Mouse (Mus musculus) intestine, embryonic 14.5 days (tissue): ENCODE data around the gene Cers1. TPM values are rescaled to one million over a fixed set of nuclear protein-coding genes. Genes with fewer than 3 reads are reported as not detected.
A peak's percentile ranks its signal among the peaks of the same experiment; 100 is the strongest.

Source experiments
- ATAC-seq: fragments of 200-750 bp; cut with Nextera tagmentation; replicated peaks from 2 replicates; pipeline ENCODE4 v1.8.0; 2017; ENCODE audit warnings: low read depth, moderate number of reproducible peaks, moderate TSS enrichment, moderate library complexity; ENCODE audit not compliant: low FRiP score, low TSS enrichment
- DNase-seq: peaks from one replicate; pipeline ENCODE4 v3.0.0-alpha.2; 2018; ENCODE audit warnings: low spot score
- H3K27ac ChIP-seq: fragments of 300-500 bp; sonication (generic); 2 replicates; pipeline ENCODE4 v1.5.1; 2014; ENCODE audit warnings: low read depth, mild to moderate bottlenecking, control low read depth
- H3K27me3 ChIP-seq: fragments of 300-500 bp; sonication (generic); replicated peaks from 2 replicates; pipeline ENCODE4 v1.6.1; 2014; ENCODE audit warnings: low read length, control low read depth; ENCODE audit not compliant: control insufficient read depth, insufficient read depth
- H3K36me3 ChIP-seq: fragments of 300-500 bp; sonication (generic); 2 replicates; pipeline ENCODE4 v1.6.1; 2014; ENCODE audit warnings: low read length, control low read depth; ENCODE audit not compliant: control insufficient read depth, insufficient read depth
- H3K4me1 ChIP-seq: fragments of 300-500 bp; sonication (generic); replicated peaks from 2 replicates; pipeline ENCODE4 v1.6.1; 2014; ENCODE audit warnings: low read length, control low read depth, mixed read lengths; ENCODE audit not compliant: control insufficient read depth, insufficient read depth
- H3K4me2 ChIP-seq: fragments of 300-500 bp; sonication (generic); 2 replicates; pipeline ENCODE4 v1.6.1; 2014; ENCODE audit warnings: low read length
- H3K4me3 ChIP-seq: fragments of 300-500 bp; sonication (generic); 2 replicates; pipeline ENCODE4 v1.5.1; 2014; ENCODE audit warnings: low read depth, low read length, control low read depth, mixed read lengths
- H3K9ac ChIP-seq: fragments of 300-500 bp; sonication (generic); 2 replicates; pipeline ENCODE4 v1.6.1; 2014; ENCODE audit warnings: mild to moderate bottlenecking, low read length
- H3K9me3 ChIP-seq: fragments of 300-500 bp; sonication (generic); 2 replicates; pipeline ENCODE4 v1.6.1; 2016; ENCODE audit warnings: low read length, control low read depth; ENCODE audit not compliant: control insufficient read depth
- WGBS: fragments of 180-500 bp; shearing (Covaris S2); extraction: QIAGEN DNeasy Blood & Tissue Kit; methylation state at CpG from one replicate; pipeline ENCODE4 v1.1.7; 2014; 5-methylcytosine and 5-hydroxymethylcytosine counted together
- polyA plus RNA-seq: library from polyadenylated mRNA; unstranded; fragments of >200 nt; fragmentation: Nextera tagmentation; extraction: Ambion mirVana; gene quantifications from 2 replicates; pipeline ENCODE4 v1.2.1, GENCODE M21; 2014

Gene Cers1
- polyA plus RNA-seq, 1 experiment from 2014 or later = 4.6 TPM

DNA sequence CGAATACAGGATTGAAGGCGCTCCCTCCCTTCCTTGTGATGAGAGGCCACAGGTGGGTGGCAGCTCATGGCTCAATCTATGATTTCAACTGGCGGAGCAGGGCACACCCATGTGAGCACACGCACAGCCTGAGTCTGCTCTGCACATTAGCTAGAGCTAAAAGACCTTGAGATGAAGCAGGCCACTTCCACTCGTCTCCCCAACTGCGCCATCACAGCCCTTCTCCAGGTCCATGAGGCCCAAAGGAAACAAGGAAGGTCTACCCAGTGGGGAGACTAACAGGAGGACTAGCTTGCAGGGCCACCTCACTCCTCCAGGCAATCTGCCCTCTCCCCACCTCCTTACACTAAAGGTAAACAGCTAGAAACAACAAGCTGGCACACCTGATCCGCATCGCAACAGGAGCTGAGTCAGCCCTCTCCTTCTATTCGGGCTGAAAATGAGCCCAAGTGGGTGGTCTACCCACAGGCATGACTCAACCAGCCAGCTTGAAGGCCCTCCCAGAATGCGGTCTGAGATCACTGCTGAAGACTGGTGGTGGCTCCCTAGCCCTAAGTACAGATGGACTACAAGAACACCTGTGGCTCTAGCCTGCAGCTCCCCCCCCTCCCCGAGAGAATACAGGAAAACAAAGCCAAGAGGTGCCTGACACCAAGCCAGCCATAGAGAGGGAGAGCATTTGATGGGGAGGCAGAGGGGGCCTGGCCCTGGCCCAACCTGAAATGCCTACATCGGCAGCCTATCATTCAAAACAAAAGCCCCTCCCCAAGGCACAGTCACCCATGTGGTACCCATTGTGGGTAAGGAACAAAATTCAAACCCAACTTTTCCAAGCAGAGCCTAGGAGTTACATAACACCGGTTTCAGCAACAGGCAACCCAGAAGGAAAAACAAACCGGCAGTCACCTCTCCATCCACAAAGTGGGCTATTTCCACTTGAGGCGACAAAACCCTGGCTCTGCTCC lies 35.7 kb downstream of the Cers1 start:
- H3K27me3 ChIP-seq = no peaks in the 10 kb centered on the region
- H3K36me3 ChIP-seq = peaks cover 33% of the 10 kb centered on the region
- peaks cover 31% of the 10 kb centered on the region for H3K4me1 ChIP-seq
- no peak overlapping the region for H3K27ac ChIP-seq
- H3K9ac ChIP-seq = peak overlapping the region; percentile 96
- no peak for DNase-seq
- H3K4me2 ChIP-seq = peak overlapping the region; percentile 100
- peak overlapping the region; percentile 99 for H3K4me3 ChIP-seq
- WGBS = 42% methylated on average over 15 of the region's 15 CpGs
- no peak for ATAC-seq
- H3K9me3 ChIP-seq = no peaks in the 10 kb centered on the region

DNA sequence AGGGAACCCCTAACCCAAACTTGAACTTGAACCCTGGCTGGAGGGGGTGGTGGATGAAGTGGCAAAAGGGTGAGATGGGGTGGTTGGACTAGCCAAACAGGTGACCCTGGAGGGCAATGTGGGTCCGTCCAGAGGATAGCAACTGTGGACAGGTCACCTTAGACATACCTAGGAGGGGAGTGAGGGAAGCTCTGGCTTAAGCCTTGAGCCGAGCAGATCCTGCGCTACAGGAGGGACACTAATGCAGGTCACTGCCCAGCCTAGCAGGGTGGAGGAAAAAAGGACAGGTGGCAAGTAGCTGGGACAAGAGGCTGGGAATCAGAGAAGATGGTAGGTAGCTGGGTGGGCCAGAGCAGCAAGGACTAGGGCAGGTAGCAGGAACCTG lies 36.4 kb downstream of the Cers1 start:
- Histone ChIP-seq H3K27me3 (no peaks in the 10 kb centered on the region), H3K27ac (no peak overlapping the region), H3K36me3 (peaks cover 28% of the 10 kb centered on the region), H3K4me1 (peaks cover 31% of the 10 kb centered on the region), H3K4me3 (peak overlapping the region; percentile 99), H3K9me3 (no peaks in the 10 kb centered on the region), H3K4me2 (peak overlapping the region; percentile 100), H3K9ac (peak overlapping the region; percentile 96)
- ATAC-seq = no peak
- no peak for DNase-seq
- 20% methylated on average over 3 of the region's 3 CpGs for WGBS

DNA sequence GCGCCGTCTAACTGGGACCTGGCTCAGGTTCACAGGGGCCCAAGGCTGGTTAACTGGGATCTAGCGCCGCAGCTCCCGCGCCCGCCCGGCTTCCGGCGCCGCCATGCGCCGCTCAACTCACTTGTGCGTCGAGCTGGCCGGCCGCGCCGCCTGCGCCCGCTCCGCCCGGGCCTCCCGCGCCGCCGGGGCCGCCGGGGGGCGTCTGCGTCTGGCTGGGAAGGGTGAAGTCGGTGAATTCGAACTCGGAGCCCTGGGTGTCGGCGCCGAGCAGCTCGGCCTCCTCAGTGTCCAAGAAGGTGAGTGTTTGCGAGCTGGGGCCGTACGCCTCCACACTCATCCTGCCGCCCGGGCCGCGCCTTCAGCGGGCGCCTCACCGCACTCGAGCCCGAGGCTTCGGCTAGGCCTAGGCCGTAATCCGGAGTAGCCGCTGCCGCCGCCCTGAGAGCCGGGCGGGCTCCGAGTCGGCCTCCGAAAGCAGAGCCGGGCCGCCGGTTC lies 37.1 kb downstream of the Cers1 start:
- peak; percentile 63 for ATAC-seq
- WGBS = under 1% methylated on average over 46 of the region's 64 CpGs

DNA sequence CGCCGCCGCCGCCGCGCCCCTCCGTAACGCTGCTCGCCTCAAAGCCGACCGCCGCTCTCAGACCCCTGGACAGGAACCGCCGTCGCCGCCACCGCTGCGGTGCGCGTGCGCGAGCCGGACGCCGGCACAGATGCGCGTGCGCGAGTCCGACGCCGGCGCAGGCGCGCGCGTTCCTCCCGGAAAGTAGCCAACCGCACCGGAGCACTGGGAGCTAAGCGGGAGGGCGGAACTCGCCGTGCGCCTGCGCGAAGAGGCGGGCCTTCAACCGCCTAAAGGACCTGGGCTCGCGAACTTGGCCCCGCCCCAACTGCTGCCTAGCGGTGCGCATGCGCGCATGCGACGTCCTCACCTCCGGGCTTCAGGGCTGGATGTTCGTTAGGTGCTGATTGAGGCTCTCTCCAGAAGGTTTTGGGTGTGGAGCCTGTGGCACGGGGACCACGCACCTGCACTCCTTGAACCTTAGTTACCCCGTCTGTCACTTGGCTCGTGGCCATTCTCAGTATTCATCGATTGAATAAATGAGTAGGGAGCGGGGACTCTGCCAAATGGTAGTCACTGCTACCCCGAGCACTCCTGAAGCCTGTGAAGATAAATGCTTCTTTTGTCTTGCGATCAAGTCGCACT lies 37.7 kb downstream of the Cers1 start, which contains the start of gene Upf1:
Upf1 (minus strand) TSS at position 85 of the 624 bp plus-strand sequence.
- under 1% methylated on average over 51 of the region's 69 CpGs for WGBS
- peak within 1 kb of the TSS; percentile 86 for H3K27ac ChIP-seq
- peaks cover 20% of the 10 kb centered on the region for H3K36me3 ChIP-seq
- peak; percentile 98 for DNase-seq
- H3K4me1 ChIP-seq = peaks cover 31% of the 10 kb centered on the region
- H3K4me3 ChIP-seq = peak within 1 kb of the TSS; percentile 99
- H3K9me3 ChIP-seq = no peaks in the 10 kb centered on the region
- H3K27me3 ChIP-seq = no peaks in the 10 kb centered on the region
- peak; percentile 89 for ATAC-seq
- peak within 1 kb of the TSS; percentile 96 for H3K9ac ChIP-seq
- H3K4me2 ChIP-seq = peak within 1 kb of the TSS; percentile 100

More for the DNA sequence above, 37.1 kb downstream of the Cers1 start:
- H3K27me3 ChIP-seq = no peaks in the 10 kb centered on the region
- peak overlapping the region; percentile 96 for H3K9ac ChIP-seq
- H3K4me3 ChIP-seq = peak overlapping the region; percentile 99
- DNase-seq = no peak
- no peaks in the 10 kb centered on the region for H3K9me3 ChIP-seq
- H3K4me1 ChIP-seq = peaks cover 31% of the 10 kb centered on the region
- peak overlapping the region; percentile 100 for H3K4me2 ChIP-seq
- peaks cover 26% of the 10 kb centered on the region for H3K36me3 ChIP-seq
- peak overlapping the region; percentile 86 for H3K27ac ChIP-seq

DNA sequence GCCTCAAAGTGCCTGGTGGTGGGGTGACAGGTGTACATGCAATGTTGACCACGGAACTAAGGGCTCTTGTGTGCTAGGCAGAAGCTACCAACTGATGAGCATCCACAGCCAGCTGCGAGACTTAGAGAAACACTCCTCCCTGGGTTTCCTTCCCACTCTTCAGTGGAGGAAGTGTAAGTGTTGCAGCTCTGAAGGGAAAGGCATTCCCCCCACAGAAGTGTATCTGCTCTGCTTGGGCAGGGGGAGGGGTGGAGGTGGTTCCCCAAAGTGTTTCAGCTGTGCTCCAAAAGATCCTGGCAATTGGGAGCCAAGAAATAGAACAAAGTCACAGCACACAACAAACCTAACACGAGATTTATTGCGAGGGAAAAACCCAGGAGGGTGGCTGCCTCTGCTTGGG lies 38.4 kb downstream of the Cers1 start:
- peak overlapping the region; percentile 99; the same call in 1 of the 2 replicates for H3K4me3 ChIP-seq
- peak overlapping the region; percentile 82 for H3K4me2 ChIP-seq
- peaks cover 14% of the 10 kb centered on the region for H3K36me3 ChIP-seq
- no peak for ATAC-seq
- 58% methylated on average over 4 of the region's 4 CpGs for WGBS
- H3K4me1 ChIP-seq = peaks cover 28% of the 10 kb centered on the region
- no peak for DNase-seq
- peak overlapping the region; percentile 59; the same call in 1 of the 2 replicates for H3K27ac ChIP-seq
- peak overlapping the region; percentile 53 for H3K9ac ChIP-seq
- H3K9me3 ChIP-seq = no peaks in the 10 kb centered on the region
- no peaks in the 10 kb centered on the region for H3K27me3 ChIP-seq

DNA sequence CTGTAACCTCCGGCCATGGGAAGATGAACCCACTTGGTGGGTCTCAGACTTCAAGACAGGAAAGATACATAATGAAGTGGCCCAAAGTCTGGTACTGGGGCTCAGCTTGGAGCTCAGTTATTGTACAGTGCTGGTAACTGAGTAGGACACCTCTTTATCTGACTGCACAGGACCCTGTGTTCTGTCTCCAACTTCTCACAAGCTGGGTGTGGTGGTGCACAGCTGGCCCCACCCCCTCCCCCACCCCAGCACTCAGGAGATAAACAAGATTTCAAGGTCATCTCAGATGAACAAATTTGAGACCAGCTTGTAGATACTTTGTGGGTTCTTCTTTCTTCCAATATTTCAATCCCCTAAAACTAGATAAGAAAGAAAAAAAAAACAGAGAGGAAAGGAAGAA lies 40.5 kb downstream of the Cers1 start:
- DNase-seq = no peak
- ATAC-seq = no peak
- Histone ChIP-seq H3K4me3 (no peak overlapping the region), H3K36me3 (no peaks in the 10 kb centered on the region), H3K9me3 (no peaks in the 10 kb centered on the region), H3K4me1 (peaks cover 19% of the 10 kb centered on the region), H3K27ac (no peak overlapping the region), H3K4me2 (no peak overlapping the region), H3K9ac (no peak overlapping the region), H3K27me3 (no peaks in the 10 kb centered on the region)
- 85% methylated on average over 1 of the region's 1 CpGs for WGBS

DNA sequence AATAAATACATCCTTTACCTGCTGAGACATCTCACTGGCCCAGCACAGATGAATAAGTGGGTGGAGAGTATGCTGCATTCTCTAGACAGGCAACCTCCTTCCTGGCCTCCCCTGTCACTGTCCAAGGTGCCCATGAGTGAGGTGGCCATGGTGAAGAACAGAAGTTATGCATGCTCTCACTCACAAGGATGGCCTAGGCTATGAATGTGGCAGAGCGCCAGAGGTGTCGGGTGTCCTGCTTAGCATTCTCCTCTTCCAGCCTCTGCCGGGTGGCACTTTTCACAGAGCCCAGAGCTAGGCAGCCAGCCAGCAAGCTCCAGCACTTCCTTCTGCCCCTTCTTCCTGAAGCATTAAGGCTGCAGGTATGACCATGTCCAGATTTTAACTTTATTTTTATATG lies 43.8 kb downstream of the Cers1 start:
- no peak overlapping the region for H3K27ac ChIP-seq
- DNase-seq = no peak
- H3K9ac ChIP-seq = no peak overlapping the region
- H3K4me3 ChIP-seq = no peak overlapping the region
- no peak overlapping the region for H3K4me2 ChIP-seq
- ATAC-seq = no peak
- H3K4me1 ChIP-seq = no peaks in the 10 kb centered on the region
- no peaks in the 10 kb centered on the region for H3K27me3 ChIP-seq
- no peaks in the 10 kb centered on the region for H3K36me3 ChIP-seq
- 31% methylated on average over 3 of the region's 3 CpGs for WGBS
- H3K9me3 ChIP-seq = no peaks in the 10 kb centered on the region

DNA sequence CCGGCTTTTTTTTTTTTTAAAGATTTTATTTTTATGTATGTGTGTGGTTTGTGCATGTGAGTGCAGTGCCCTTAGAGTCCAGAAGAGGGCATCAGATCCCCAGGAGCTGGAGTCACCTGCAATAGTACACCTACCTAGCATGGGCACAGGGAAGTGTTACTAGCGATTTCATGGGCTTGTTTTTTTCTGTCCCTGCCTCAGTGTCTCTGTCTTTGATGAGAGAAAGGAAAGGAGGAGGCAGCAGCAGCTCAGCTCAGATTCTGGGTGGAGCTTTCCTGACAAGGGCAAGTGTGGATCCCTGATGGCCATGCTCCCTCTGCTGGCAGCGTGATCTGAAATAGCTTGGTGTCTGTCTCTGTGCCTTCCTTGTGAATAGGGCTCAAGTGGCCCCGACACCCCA lies 45.2 kb downstream of the Cers1 start:
- ATAC-seq = no peak
- no peak for DNase-seq
- H3K4me1 ChIP-seq = no peaks in the 10 kb centered on the region
- H3K36me3 ChIP-seq = no peaks in the 10 kb centered on the region
- no peaks in the 10 kb centered on the region for H3K27me3 ChIP-seq
- H3K9ac ChIP-seq = no peak overlapping the region
- H3K9me3 ChIP-seq = no peaks in the 10 kb centered on the region
- 53% methylated on average over 4 of the region's 4 CpGs for WGBS
- no peak overlapping the region for H3K4me3 ChIP-seq
- no peak overlapping the region for H3K4me2 ChIP-seq
- H3K27ac ChIP-seq = no peak overlapping the region
